Mouse (Mus musculus) hindbrain, embryonic 12.5 days (tissue): ENCODE results near the gene Klf2. TPM values are rescaled to one million over a fixed set of nuclear protein-coding genes. Genes with fewer than 3 reads are reported as not detected.

ENCODE experiments used
- ATAC-seq: fragments of 200-750 bp; cut with Nextera tagmentation; 2 replicates; pipeline ENCODE4 v1.8.0; 2017; ENCODE audit warnings: moderate TSS enrichment; ENCODE audit not compliant: low FRiP score
- H3K27ac ChIP-seq: fragments of 300-500 bp; sonication (generic); 2 replicates; pipeline ENCODE4 v1.5.1; 2016; ENCODE audit warnings: mild to moderate bottlenecking
- H3K27me3 ChIP-seq: fragments of 300-500 bp; sonication (generic); 2 replicates; pipeline ENCODE4 v1.6.1; 2016; ENCODE audit warnings: mild to moderate bottlenecking
- H3K36me3 ChIP-seq: fragments of 300-500 bp; sonication (generic); 2 replicates; pipeline ENCODE4 v1.6.1; 2016; ENCODE audit warnings: mild to moderate bottlenecking
- H3K4me1 ChIP-seq: fragments of 300-500 bp; sonication (generic); 2 replicates; pipeline ENCODE4 v1.6.1; 2016
- H3K4me2 ChIP-seq: fragments of 300-500 bp; sonication (generic); replicated peaks from 2 replicates; pipeline ENCODE4 v1.6.1; 2016; ENCODE audit warnings: mild to moderate bottlenecking
- H3K4me3 ChIP-seq: fragments of 300-500 bp; sonication (generic); 2 replicates; pipeline ENCODE4 v1.5.1; 2016; ENCODE audit warnings: mild to moderate bottlenecking
- H3K9ac ChIP-seq: fragments of 300-500 bp; sonication (generic); 2 replicates; pipeline ENCODE4 v1.6.1; 2016; ENCODE audit warnings: mild to moderate bottlenecking, moderate library complexity
- H3K9me3 ChIP-seq: fragments of 300-500 bp; sonication (generic); replicated peaks from 2 replicates; pipeline ENCODE4 v1.6.1; 2016; ENCODE audit warnings: mild to moderate bottlenecking
- whole genome bisulfite sequencing: fragments of 180-500 bp; shearing (Covaris S2); methylation state at CpG from one replicate; pipeline ENCODE4 v1.1.7; 2016; 5-methylcytosine and 5-hydroxymethylcytosine counted together
- polyA plus RNA-seq: library from polyadenylated mRNA; unstranded; fragments of >200 nt; fragmentation: Nextera tagmentation; extraction: Ambion mirVana; gene quantifications from 2 replicates; pipeline ENCODE4 v1.2.1, GENCODE M21; 2016

The Klf2 gene
- polyA plus RNA-seq, 1 experiment from 2014 or later = 9.4 TPM

GRCm38 (mm10) chr8:72293309-72293708 is 25.5 kb upstream of the Klf2 start:
- Histone ChIP-seq H3K9me3 (no peaks in the 10 kb centered on the region), H3K4me2 (no peak overlapping the region), H3K27me3 (no peaks in the 10 kb centered on the region), H3K4me1 (0 out of 2 replicates have a peak, but pooled peaks cover 3% of the 10 kb centered on the region), H3K9ac (no peak overlapping the region), H3K4me3 (no peak overlapping the region), H3K27ac (no peak overlapping the region), H3K36me3 (no peaks in the 10 kb centered on the region)
- no peak for ATAC-seq

DNA sequence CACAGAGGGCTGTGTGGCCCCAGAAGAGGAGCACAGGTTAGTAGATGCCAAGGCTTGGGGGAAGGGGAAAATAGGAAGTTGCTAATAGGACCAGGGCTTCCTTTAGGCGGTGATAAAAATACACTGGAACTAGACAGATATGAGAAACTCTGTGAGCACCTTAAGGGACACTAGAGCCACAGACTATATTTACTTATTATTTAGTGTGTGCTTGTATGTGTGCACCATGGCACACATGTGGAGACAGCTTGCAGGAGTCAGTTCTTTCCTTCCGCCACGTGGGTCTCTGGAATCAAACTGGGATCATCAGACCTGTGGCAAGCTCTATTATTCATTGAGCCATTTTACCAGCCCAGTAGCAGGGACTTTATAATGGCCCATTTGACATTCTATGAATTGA is 23.7 kb upstream of the Klf2 start:
- Histone ChIP-seq H3K4me2 (no peak overlapping the region), H3K9me3 (no peaks in the 10 kb centered on the region), H3K9ac (no peak overlapping the region), H3K4me3 (no peak overlapping the region), H3K36me3 (no peaks in the 10 kb centered on the region), H3K27me3 (no peaks in the 10 kb centered on the region), H3K27ac (no peak overlapping the region), H3K4me1 (0 out of 2 replicates have a peak, but pooled peaks cover 3% of the 10 kb centered on the region)
- 79% methylated on average over 3 of the region's 3 CpGs for WGBS
- no peak for ATAC-seq

GRCm38 (mm10) chr8:72295679-72296078 is 23.2 kb upstream of the Klf2 start:
- Histone ChIP-seq H3K27ac (no peak overlapping the region), H3K9me3 (no peaks in the 10 kb centered on the region), H3K27me3 (no peaks in the 10 kb centered on the region), H3K36me3 (no peaks in the 10 kb centered on the region), H3K4me3 (no peak overlapping the region), H3K9ac (no peak overlapping the region), H3K4me1 (0 out of 2 replicates have a peak, but pooled peaks cover 3% of the 10 kb centered on the region), H3K4me2 (no peak overlapping the region)
- no peak for ATAC-seq
- WGBS = 53% methylated on average over 8 of the region's 8 CpGs

- WGBS = 96% methylated on average over 8 of the region's 8 CpGs
- no peak for ATAC-seq
These were observed 22.3 kb upstream of the Klf2 start for GRCm38 (mm10) chr8:72296561-72296960.

DNA sequence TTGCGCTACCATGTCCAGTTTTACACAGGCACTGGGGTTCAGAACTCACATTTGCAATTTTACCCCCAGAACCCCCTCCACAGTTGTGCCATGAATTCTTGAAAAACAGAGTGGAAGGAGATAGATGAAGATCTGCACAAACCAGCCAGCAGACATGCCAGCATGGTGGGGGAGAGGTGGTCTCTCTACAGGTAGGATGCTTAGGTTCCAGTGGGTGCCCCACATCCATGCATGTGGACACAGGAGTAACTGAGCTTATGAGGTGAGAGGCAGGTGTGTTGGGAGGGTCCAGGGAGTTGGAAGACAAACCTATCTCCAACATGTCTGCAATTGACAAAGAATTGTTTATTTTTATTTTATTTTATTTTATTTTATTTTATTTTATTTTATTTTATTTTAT is 19.9 kb upstream of the Klf2 start:
- WGBS = 93% methylated on average over 1 of the region's 1 CpGs
- Histone ChIP-seq H3K36me3 (no peaks in the 10 kb centered on the region), H3K27ac (no peak overlapping the region), H3K4me1 (0 out of 2 replicates have a peak, but pooled peaks cover 3% of the 10 kb centered on the region), H3K4me2 (no peak overlapping the region), H3K4me3 (no peak overlapping the region), H3K9me3 (no peaks in the 10 kb centered on the region), H3K9ac (no peak overlapping the region), H3K27me3 (no peaks in the 10 kb centered on the region)
- ATAC-seq = no peak

More at GRCm38 (mm10) chr8:72296561-72296960, 22.3 kb upstream of the Klf2 start:
- Histone ChIP-seq H3K9me3 (no peaks in the 10 kb centered on the region), H3K4me3 (no peak overlapping the region), H3K9ac (no peak overlapping the region), H3K27ac (no peak overlapping the region), H3K4me2 (no peak overlapping the region), H3K4me1 (0 out of 2 replicates have a peak, but pooled peaks cover 3% of the 10 kb centered on the region), H3K27me3 (no peaks in the 10 kb centered on the region), H3K36me3 (no peaks in the 10 kb centered on the region)

GRCm38 (mm10) chr8:72300654-72301400 is 18.0 kb upstream of the Klf2 start:
- Histone ChIP-seq H3K27ac (no peak overlapping the region), H3K9me3 (no peaks in the 10 kb centered on the region), H3K36me3 (no peaks in the 10 kb centered on the region), H3K27me3 (no peaks in the 10 kb centered on the region), H3K4me1 (no peaks in the 10 kb centered on the region), H3K4me2 (no peak overlapping the region), H3K9ac (no peak overlapping the region), H3K4me3 (no peak overlapping the region)
- 86% methylated on average over 9 of the region's 9 CpGs for WGBS
- no peak for ATAC-seq

DNA sequence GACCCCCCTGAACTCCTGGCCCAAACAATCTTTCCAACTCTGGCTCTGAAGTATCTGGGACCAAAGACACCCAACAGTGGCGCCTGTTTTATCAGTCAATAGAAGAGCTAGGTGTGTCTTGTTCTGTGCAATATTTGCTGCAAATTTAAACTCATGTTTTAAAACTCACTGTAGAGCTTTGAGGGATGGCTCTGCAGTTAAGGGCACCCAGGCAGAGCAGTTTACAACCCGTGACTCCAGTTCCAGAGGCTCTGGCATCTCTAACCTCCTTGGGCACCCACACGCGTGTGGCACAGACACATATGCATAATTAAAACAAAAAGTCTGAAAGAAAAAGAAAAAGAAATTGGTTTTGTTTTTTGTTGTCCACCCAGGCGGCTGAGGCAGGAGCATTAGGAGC is 17.3 kb upstream of the Klf2 start:
- 83% methylated on average over 5 of the region's 5 CpGs for WGBS

DNA sequence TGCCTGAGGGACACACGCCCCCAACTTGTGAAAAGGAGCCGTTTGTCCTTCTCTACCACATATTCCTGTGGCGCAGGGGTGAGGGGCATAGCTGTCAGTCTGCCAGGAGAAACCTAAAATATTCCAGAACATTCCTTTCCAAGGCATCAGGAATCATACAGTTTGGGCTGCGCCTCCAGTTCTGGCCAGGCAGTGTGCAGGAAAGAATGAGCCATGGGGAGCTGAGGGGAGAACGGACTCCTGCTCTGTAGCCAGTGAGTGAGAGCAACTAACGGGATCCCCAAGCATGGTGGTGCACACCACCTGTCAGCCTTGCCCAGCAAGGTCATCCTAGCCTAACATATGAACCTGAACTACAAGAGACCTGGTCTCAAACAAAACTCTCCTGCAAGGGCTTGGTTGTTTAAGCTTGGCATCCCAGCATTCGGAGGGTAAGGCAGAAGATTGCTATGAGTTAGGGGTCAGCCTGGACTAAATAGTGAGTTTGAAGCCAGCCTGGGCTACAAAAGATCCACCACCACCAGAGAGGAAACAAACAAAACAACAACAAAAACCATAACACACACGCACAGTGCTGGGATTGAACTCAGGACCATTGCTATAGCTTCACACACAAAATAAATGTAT is 15.7 kb upstream of the Klf2 start:
- Histone ChIP-seq H3K9ac (no peak overlapping the region), H3K27me3 (no peaks in the 10 kb centered on the region), H3K4me3 (no peak overlapping the region), H3K27ac (no peak overlapping the region), H3K4me1 (peaks cover 2% of the 10 kb centered on the region; the same call in 1 of the 2 replicates), H3K4me2 (no peak overlapping the region), H3K36me3 (no peaks in the 10 kb centered on the region), H3K9me3 (no peaks in the 10 kb centered on the region)
- 75% methylated on average over 8 of the region's 8 CpGs for WGBS
- ATAC-seq = no peak

More for the DNA sequence above, 17.3 kb upstream of the Klf2 start:
- no peak for ATAC-seq
- Histone ChIP-seq H3K9ac (no peak overlapping the region), H3K27ac (no peak overlapping the region), H3K4me2 (no peak overlapping the region), H3K36me3 (no peaks in the 10 kb centered on the region), H3K4me3 (no peak overlapping the region), H3K9me3 (no peaks in the 10 kb centered on the region), H3K4me1 (no peaks in the 10 kb centered on the region), H3K27me3 (no peaks in the 10 kb centered on the region)

DNA sequence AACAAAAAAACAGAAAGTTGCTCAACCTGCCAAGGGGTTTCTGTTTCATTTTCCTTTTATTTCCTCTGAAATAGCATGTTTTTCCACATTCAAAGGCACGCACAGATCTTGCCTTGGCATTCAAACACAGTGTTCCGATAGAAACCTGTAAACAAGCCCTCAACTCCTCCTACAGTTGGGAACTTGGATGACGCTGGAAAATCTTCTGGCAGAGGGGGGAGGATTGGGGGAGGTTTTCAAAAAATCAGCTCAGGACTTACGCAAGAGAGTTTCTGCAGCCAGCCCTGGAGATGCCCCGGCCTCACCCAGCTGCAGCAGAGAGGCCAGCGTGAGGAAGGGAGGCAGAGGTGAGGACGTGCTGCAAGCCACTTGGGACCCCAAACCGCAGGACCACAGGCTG is 15.2 kb upstream of the Klf2 start:
- ATAC-seq = no peak
- no peaks in the 10 kb centered on the region for H3K27me3 ChIP-seq
- H3K4me1 ChIP-seq = peaks cover 5% of the 10 kb centered on the region; the same call in 1 of the 2 replicates
- H3K9ac ChIP-seq = no peak overlapping the region
- H3K36me3 ChIP-seq = no peaks in the 10 kb centered on the region
- 77% methylated on average over 8 of the region's 8 CpGs for WGBS
- H3K9me3 ChIP-seq = no peaks in the 10 kb centered on the region
- H3K4me3 ChIP-seq = no peak overlapping the region
- H3K27ac ChIP-seq = no peak overlapping the region
- H3K4me2 ChIP-seq = no peak overlapping the region

- 80% methylated on average over 16 of the region's 16 CpGs for WGBS
- no peaks in the 10 kb centered on the region for H3K36me3 ChIP-seq
- no peaks in the 10 kb centered on the region for H3K27me3 ChIP-seq
- ATAC-seq = no peak
- no peak within 1 kb of the TSS for H3K4me2 ChIP-seq
- H3K27ac ChIP-seq = no peak within 1 kb of the TSS
- no peaks in the 10 kb centered on the region for H3K9me3 ChIP-seq
- no peak within 1 kb of the TSS for H3K4me3 ChIP-seq
- H3K4me1 ChIP-seq = peaks cover 5% of the 10 kb centered on the region; the same call in 1 of the 2 replicates
- H3K9ac ChIP-seq = no peak within 1 kb of the TSS
These were observed 13.5 kb upstream of the Klf2 start, which contains the start of gene Gm10282 for GRCm38 (mm10) chr8:72305210-72305905. TSS of gene Gm10282 (minus strand) at chr8:72305260.

DNA sequence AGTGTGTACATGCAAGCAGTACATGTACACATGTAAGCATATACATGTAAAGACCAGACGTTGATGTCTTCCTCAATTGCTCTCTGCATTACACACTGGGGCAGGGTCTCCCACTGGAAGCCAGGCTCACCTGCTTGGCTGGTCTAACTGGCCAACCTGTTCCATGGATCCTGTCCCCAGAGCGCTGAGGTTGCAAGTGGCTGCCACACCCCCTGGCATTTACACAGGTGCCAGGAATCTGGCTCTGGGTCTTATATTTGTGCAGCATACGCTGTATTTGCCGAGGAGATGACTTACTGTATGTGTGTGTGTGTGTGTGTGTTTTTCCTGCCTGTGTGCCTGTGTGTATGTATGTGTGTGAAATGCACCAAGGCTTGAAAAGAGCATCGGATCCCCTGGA is 11.9 kb upstream of the Klf2 start:
- no peak overlapping the region for H3K27ac ChIP-seq
- no peak overlapping the region for H3K9ac ChIP-seq
- H3K36me3 ChIP-seq = no peaks in the 10 kb centered on the region
- no peak overlapping the region for H3K4me2 ChIP-seq
- H3K27me3 ChIP-seq = no peaks in the 10 kb centered on the region
- ATAC-seq = no peak
- 96% methylated on average over 5 of the region's 5 CpGs for WGBS
- no peak overlapping the region for H3K4me3 ChIP-seq
- H3K4me1 ChIP-seq = peaks cover 5% of the 10 kb centered on the region; the same call in 1 of the 2 replicates
- no peaks in the 10 kb centered on the region for H3K9me3 ChIP-seq

- Histone ChIP-seq H3K9me3 (no peaks in the 10 kb centered on the region), H3K4me1 (peaks cover 5% of the 10 kb centered on the region; the same call in 1 of the 2 replicates), H3K36me3 (no peaks in the 10 kb centered on the region), H3K9ac (no peak overlapping the region), H3K4me2 (no peak overlapping the region), H3K27ac (peak overlapping the region; percentile 12; the same call in 1 of the 2 replicates), H3K27me3 (no peaks in the 10 kb centered on the region), H3K4me3 (no peak overlapping the region)
- peak; percentile 40; the same call in 1 of the 2 replicates for ATAC-seq
- 57% methylated on average over 6 of the region's 6 CpGs for WGBS
These were observed 10.6 kb upstream of the Klf2 start for GRCm38 (mm10) chr8:72308276-72308675.
